Mouse (Mus musculus) lung, embryonic 14.5 days (tissue): ENCODE results near the gene 1700020A23Rik. TPM values are rescaled to one million over a fixed set of nuclear protein-coding genes. Genes with fewer than 3 reads are reported as not detected.

Experiments
- ATAC-seq: fragments of 200-750 bp; cut with Nextera tagmentation; 2 replicates; pipeline ENCODE4 v1.8.0; 2017; ENCODE audit warnings: mild to moderate bottlenecking, moderate TSS enrichment, moderate library complexity; ENCODE audit not compliant: insufficient read depth
- DNase-seq: peaks from one replicate; pipeline ENCODE4 v3.0.0-alpha.2; 2015
- H3K27ac ChIP-seq: fragments of 300-500 bp; sonication (generic); 2 replicates; pipeline ENCODE4 v1.5.1; 2014; ENCODE audit warnings: low read depth, mild to moderate bottlenecking, moderate library complexity
- H3K27me3 ChIP-seq: fragments of 300-500 bp; sonication (generic); 2 replicates; pipeline ENCODE4 v1.6.1; 2014; ENCODE audit warnings: low read length, control low read depth; ENCODE audit not compliant: insufficient read depth
- H3K36me3 ChIP-seq: fragments of 300-500 bp; sonication (generic); 2 replicates; pipeline ENCODE4 v1.6.1; 2014; ENCODE audit warnings: control low read depth; ENCODE audit not compliant: insufficient read depth
- H3K4me1 ChIP-seq: fragments of 300-500 bp; sonication (generic); 2 replicates; pipeline ENCODE4 v1.6.1; 2014; ENCODE audit warnings: antibody characterized with exemption, control low read depth; ENCODE audit not compliant: insufficient read depth
- H3K4me2 ChIP-seq: fragments of 300-500 bp; sonication (generic); 2 replicates; pipeline ENCODE4 v1.6.1; 2014; ENCODE audit warnings: mild to moderate bottlenecking
- H3K4me3 ChIP-seq: fragments of 300-500 bp; sonication (generic); 2 replicates; pipeline ENCODE4 v1.5.1; 2014; ENCODE audit warnings: low read depth, low read length
- H3K9ac ChIP-seq: fragments of 300-500 bp; sonication (generic); 2 replicates; pipeline ENCODE4 v1.6.1; 2014
- H3K9me3 ChIP-seq: fragments of 300-500 bp; sonication (generic); 2 replicates; pipeline ENCODE4 v1.6.1; 2016; ENCODE audit warnings: low read depth, low read length, control low read depth
- CTCF ChIP-seq: IDR thresholded peaks from 2 replicates; pipeline ENCODE4 v1.5.1; 2016; ENCODE audit warnings: antibody characterized with exemption, low read depth
- WGBS: fragments of 180-500 bp; shearing (Covaris S2); extraction: QIAGEN DNeasy Blood & Tissue Kit; methylation state at CpG from one replicate; pipeline ENCODE4 v1.1.7; 2014; 5-methylcytosine and 5-hydroxymethylcytosine counted together
- polyA plus RNA-seq: library from polyadenylated mRNA; unstranded; fragments of >200 nt; fragmentation: Nextera tagmentation; extraction: Ambion mirVana; gene quantifications from 2 replicates; pipeline ENCODE4 v1.2.1, GENCODE M21; 2014

The 1700020A23Rik gene
- polyA plus RNA-seq, 1 experiment from 2014 or later = not detected

DNA sequence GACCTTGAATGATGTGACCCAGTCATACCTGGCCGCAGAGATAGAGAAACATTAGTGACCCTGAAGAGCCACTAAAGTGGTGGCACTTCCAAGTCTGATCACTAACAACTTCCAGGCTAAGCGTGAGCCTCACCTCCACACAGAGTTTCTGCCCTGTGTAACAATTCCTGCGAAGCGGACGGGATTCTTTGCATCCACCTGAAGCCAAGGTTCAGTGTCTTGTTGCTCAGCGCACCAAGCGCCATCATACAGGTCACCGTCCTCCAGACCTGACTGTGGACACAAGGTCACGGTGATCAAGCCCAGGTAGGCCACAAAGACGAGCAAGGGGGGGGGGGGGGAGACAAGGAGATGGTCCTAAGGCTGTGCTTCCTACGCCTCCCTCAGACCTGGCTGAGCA, 9.4 kb upstream of the 1700020A23Rik start:
- 93% methylated on average over 11 of the region's 11 CpGs for WGBS
- H3K9me3 ChIP-seq = no peaks in the 10 kb centered on the region
- no peak for TF ChIP-seq CTCF
- H3K27ac ChIP-seq = no peak overlapping the region
- no peak for DNase-seq
- H3K4me2 ChIP-seq = no peak overlapping the region
- H3K9ac ChIP-seq = no peak overlapping the region
- H3K36me3 ChIP-seq = peaks cover 33% of the 10 kb centered on the region; the same call in 1 of the 2 replicates
- H3K4me3 ChIP-seq = no peak overlapping the region
- ATAC-seq = no peak
- no peaks in the 10 kb centered on the region for H3K4me1 ChIP-seq
- H3K27me3 ChIP-seq = no peaks in the 10 kb centered on the region

DNA sequence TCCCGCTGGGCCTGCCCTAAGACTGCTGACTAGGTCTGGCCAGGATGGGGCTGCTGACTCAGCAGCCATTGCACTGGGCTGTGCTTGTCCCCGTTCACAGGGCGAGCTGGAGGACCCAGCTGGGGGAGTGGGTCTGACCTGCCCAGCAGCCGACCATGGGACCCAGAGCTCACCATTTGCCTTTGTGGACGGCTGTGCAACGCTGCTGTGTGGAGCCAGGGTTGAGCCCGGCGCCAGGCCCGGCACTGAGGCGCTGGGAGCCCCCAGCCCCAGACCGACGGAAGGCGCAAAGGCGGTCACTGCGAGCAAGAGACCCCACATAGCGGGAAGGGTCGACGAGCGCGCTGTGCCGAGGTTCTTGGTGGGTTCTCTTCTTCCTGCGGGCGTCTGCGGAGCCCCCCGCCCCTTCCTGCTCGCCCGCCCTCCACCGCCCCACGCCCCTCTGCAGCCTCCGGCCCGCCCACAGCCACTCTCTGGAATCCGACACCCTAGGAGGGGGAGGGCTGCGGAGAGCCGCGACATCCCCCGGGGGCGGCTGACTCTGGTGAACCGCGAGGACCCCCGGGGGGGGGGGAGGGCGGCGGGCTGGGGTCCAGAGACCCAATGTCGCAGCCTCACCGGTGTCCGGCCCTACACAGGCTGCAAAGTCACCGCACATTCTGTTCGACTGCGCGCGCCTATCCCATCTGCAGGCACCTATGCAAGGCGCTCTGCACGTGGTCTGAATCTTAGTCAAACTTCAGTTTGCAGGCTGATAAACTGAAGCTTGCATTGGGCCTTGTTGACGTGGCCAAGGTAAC, 7.7 kb upstream of the 1700020A23Rik start, which contains the start of gene Cpxm1:
Gene Cpxm1, minus strand, starts transcription at position 389 of the 800 bp plus-strand sequence.
- peak within 1 kb of the TSS; percentile 79 for H3K4me2 ChIP-seq
- ATAC-seq (peak; percentile 94), DNase-seq (peak; percentile 81)
- under 1% methylated on average over 45 of the region's 53 CpGs for WGBS
- H3K27me3 ChIP-seq = no peaks in the 10 kb centered on the region
- H3K4me1 ChIP-seq = no peaks in the 10 kb centered on the region
- peak within 1 kb of the TSS; percentile 78 for H3K9ac ChIP-seq
- TF ChIP-seq CTCF = no peak
- H3K36me3 ChIP-seq = peaks cover 22% of the 10 kb centered on the region; the same call in 1 of the 2 replicates
- no peaks in the 10 kb centered on the region for H3K9me3 ChIP-seq
- no peak within 1 kb of the TSS; the same call in 1 of the 2 replicates for H3K27ac ChIP-seq
- peak within 1 kb of the TSS; percentile 58 for H3K4me3 ChIP-seq

DNA sequence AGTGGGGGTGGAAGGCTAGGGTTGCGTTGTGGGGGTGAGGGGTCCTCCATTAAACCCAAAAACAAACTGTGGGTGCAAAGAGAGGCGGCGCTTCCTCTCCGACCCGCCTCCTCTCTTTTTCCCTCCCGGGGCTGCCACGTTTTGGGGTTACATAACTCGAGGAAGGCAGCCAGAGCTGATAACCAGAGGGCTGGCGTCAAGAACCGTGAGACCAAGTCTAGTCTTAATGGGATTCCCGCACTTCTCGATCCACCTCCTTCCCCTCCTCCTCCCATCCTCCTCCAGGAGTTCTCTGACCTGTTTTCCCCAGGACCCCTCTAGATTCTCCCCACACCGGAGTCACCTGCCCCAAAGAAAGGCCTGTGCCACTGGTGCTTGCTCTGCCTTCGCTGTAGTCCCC, 7.0 kb upstream of the 1700020A23Rik start:
- peak overlapping the region; percentile 78; the same call in 1 of the 2 replicates for H3K9ac ChIP-seq
- peak overlapping the region; percentile 79 for H3K4me2 ChIP-seq
- peak; percentile 63 for DNase-seq
- TF ChIP-seq CTCF = no peak
- no peaks in the 10 kb centered on the region for H3K27me3 ChIP-seq
- WGBS = 9% methylated on average over 14 of the region's 14 CpGs
- H3K9me3 ChIP-seq = no peaks in the 10 kb centered on the region
- H3K27ac ChIP-seq = no peak overlapping the region; the same call in 1 of the 2 replicates
- H3K4me3 ChIP-seq = peak overlapping the region; percentile 58
- no peaks in the 10 kb centered on the region for H3K4me1 ChIP-seq
- ATAC-seq = peak; percentile 22
- H3K36me3 ChIP-seq = peaks cover 22% of the 10 kb centered on the region; the same call in 1 of the 2 replicates

DNA sequence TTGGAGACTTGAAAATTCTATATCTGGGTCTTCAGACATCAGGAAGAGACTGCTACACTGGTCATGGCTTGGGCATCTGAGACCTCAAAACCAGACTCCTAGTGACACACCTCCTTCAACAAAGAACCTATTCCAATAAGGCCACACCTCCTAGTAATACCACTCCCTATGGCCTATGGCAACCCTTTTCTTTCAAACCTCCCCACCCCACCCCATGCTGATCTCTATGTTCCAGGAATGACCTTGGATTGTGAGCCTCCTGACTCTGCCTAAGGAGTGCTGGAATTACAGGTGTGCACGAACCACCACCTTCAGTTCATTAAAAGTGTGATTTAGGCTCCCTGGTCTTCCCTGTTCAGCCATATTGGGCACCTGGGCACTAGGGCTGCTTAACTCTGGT, 5.0 kb upstream of the 1700020A23Rik start:
- H3K27me3 ChIP-seq = no peaks in the 10 kb centered on the region
- no peak overlapping the region for H3K4me2 ChIP-seq
- WGBS = 81% methylated on average over 1 of the region's 1 CpGs
- peaks cover 8% of the 10 kb centered on the region; the same call in 1 of the 2 replicates for H3K36me3 ChIP-seq
- DNase-seq (no peak), ATAC-seq (no peak)
- no peak overlapping the region for H3K27ac ChIP-seq
- no peaks in the 10 kb centered on the region for H3K4me1 ChIP-seq
- no peak overlapping the region for H3K9ac ChIP-seq
- H3K9me3 ChIP-seq = no peaks in the 10 kb centered on the region
- H3K4me3 ChIP-seq = no peak overlapping the region
- no peak for TF ChIP-seq CTCF

DNA sequence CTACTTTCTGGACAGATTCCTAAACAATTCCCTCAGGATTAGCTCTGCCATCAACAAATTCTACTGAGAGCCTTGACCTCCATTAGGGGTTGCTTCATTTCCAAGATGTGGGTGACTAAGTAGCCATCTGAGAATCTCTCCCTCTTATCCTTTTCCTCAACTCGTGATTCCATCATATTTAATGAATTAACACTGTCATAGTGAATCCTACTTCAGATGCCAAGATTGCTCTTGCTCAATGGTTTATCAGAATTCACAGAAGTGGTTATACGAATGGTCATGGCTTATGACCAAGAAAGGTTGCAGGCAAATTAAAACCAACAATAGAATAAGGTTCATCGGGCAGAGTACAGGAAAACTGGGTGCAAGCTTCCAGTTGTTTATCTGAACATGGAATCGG, 3.2 kb upstream of the 1700020A23Rik start:
- no peak overlapping the region for H3K9ac ChIP-seq
- WGBS = 65% methylated on average over 4 of the region's 4 CpGs
- H3K27ac ChIP-seq = no peak overlapping the region
- H3K4me2 ChIP-seq = no peak overlapping the region
- H3K4me1 ChIP-seq = no peaks in the 10 kb centered on the region
- no peak for TF ChIP-seq CTCF
- no peak overlapping the region for H3K4me3 ChIP-seq
- DNase-seq = no peak
- no peaks in the 10 kb centered on the region for H3K36me3 ChIP-seq
- H3K9me3 ChIP-seq = no peaks in the 10 kb centered on the region
- no peak for ATAC-seq
- no peaks in the 10 kb centered on the region for H3K27me3 ChIP-seq

DNA sequence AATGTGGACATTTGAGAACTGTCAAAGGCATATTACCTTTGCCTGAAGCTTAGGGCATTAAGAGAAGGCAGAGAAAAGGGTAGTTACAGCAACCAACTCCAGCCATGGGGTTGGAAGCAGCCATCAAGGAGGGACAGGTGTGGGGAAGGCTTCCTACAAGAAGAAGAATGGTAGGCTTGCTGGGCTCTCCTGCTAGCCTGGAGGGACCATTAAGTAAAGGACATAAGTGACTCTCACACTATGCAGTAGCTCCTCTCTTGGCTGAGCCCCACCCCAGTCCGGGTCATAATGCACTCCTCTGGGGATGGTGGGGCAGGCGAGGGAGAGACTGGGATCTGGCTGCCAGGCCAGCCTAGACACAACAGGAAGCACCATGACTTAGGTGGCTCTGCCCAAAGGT, 1.1 kb downstream of the 1700020A23Rik start, which contains the start of gene Tmem239:
Gene Tmem239, plus strand, starts transcription at position 301 of the 400 bp plus-strand sequence.
- Histone ChIP-seq H3K4me3 (no peak within 1 kb of the TSS), H3K27ac (no peak within 1 kb of the TSS), H3K9ac (no peak within 1 kb of the TSS), H3K4me1 (no peaks in the 10 kb centered on the region), H3K9me3 (no peaks in the 10 kb centered on the region), H3K27me3 (no peaks in the 10 kb centered on the region), H3K4me2 (no peak within 1 kb of the TSS), H3K36me3 (no peaks in the 10 kb centered on the region)
- DNase-seq = no peak
- no peak for ATAC-seq
- WGBS = 83% methylated on average over 2 of the region's 2 CpGs
- TF ChIP-seq CTCF = no peak

DNA sequence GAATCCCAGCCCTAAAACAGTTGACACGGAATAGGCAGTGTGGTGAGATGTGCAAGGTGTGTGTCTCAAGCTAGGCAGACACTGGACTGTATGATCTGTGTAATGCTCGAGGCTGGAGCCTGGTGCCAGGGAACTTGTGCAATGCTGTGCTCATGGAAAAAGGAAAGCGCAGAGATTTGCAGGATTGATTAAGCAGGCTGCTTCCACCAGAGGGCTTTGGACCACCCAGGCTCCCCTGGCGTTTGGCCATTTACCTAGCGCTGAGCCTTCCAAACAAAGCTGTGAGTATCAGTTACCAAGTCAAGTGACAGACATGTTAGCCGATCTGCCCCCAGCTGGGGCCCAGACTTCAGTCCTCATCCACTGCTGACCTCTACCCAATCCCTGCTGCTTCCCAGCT, 3.1 kb downstream of the 1700020A23Rik start:
- no peaks in the 10 kb centered on the region for H3K27me3 ChIP-seq
- no peak overlapping the region for H3K27ac ChIP-seq
- no peak; the same call in 1 of the 2 replicates for TF ChIP-seq CTCF
- H3K4me2 ChIP-seq = no peak overlapping the region
- H3K9me3 ChIP-seq = no peaks in the 10 kb centered on the region
- no peak overlapping the region for H3K4me3 ChIP-seq
- ATAC-seq = peak; percentile 51; the same call in 1 of the 2 replicates
- H3K4me1 ChIP-seq = no peaks in the 10 kb centered on the region
- no peaks in the 10 kb centered on the region for H3K36me3 ChIP-seq
- peak; percentile 79 for DNase-seq
- H3K9ac ChIP-seq = no peak overlapping the region
- 9% methylated on average over 6 of the region's 6 CpGs for WGBS
